Mouse (Mus musculus) midbrain, embryonic 13.5 days (tissue): ENCODE measurements around the gene Tnfrsf25. TPM values are rescaled to one million over a fixed set of nuclear protein-coding genes. Genes with fewer than 3 reads are reported as not detected.

Source experiments
- ATAC-seq: fragments of 200-750 bp; cut with Nextera tagmentation; 2 replicates; pipeline ENCODE4 v1.8.0; 2017; ENCODE audit warnings: mild to moderate bottlenecking, moderate TSS enrichment, moderate library complexity
- H3K27ac ChIP-seq: fragments of 300-500 bp; sonication (generic); 2 replicates; pipeline ENCODE4 v1.5.1; 2015; ENCODE audit warnings: inconsistent platforms, mild to moderate bottlenecking, moderate library complexity
- H3K27me3 ChIP-seq: fragments of 300-500 bp; sonication (generic); 2 replicates; pipeline ENCODE4 v1.6.1; 2015; ENCODE audit warnings: mild to moderate bottlenecking, inconsistent platforms
- H3K36me3 ChIP-seq: fragments of 300-500 bp; sonication (generic); 2 replicates; pipeline ENCODE4 v1.6.1; 2015; ENCODE audit warnings: mild to moderate bottlenecking, inconsistent platforms
- H3K4me1 ChIP-seq: fragments of 300-500 bp; sonication (generic); replicated peaks from 2 replicates; pipeline ENCODE4 v1.6.1; 2015; ENCODE audit warnings: inconsistent platforms
- H3K4me2 ChIP-seq: fragments of 300-500 bp; sonication (generic); replicated peaks from 2 replicates; pipeline ENCODE4 v1.6.1; 2015; ENCODE audit warnings: moderate library complexity, mild to moderate bottlenecking, inconsistent platforms
- H3K4me3 ChIP-seq: fragments of 300-500 bp; sonication (generic); replicated peaks from 2 replicates; pipeline ENCODE4 v1.5.1; 2015; ENCODE audit warnings: mild to moderate bottlenecking, inconsistent platforms
- H3K9ac ChIP-seq: fragments of 300-500 bp; sonication (generic); replicated peaks from 2 replicates; pipeline ENCODE4 v1.6.1; 2015; ENCODE audit warnings: mild to moderate bottlenecking, inconsistent platforms
- H3K9me3 ChIP-seq: fragments of 300-500 bp; sonication (generic); 2 replicates; pipeline ENCODE4 v1.6.1; 2016; ENCODE audit warnings: mild to moderate bottlenecking, inconsistent platforms
- WGBS: fragments of 180-500 bp; shearing (Covaris S2); methylation state at CpG from one replicate; pipeline ENCODE4 v1.1.7; 2015; 5-methylcytosine and 5-hydroxymethylcytosine counted together
- polyA plus RNA-seq: library from polyadenylated mRNA; unstranded; fragments of >200 nt; fragmentation: Nextera tagmentation; extraction: Ambion mirVana; gene quantifications from 2 replicates; pipeline ENCODE4 v1.2.1, GENCODE M21; 2015

Gene Tnfrsf25
- polyA plus RNA-seq, 1 experiment from 2014 or later: 0.87 TPM

GRCm38 (mm10) chr4:152155019-152155418 lies 39.3 kb downstream of the Tnfrsf25 start:
- H3K36me3 ChIP-seq: no peaks in the 10 kb centered on the region
- no peaks in the 10 kb centered on the region for H3K9me3 ChIP-seq
- WGBS: 65% methylated on average over 4 of the region's 4 CpGs
- no peak overlapping the region for H3K9ac ChIP-seq
- no peak overlapping the region for H3K27ac ChIP-seq
- ATAC-seq: no peak
- H3K4me3 ChIP-seq: no peak overlapping the region
- peaks cover 94% of the 10 kb centered on the region for H3K27me3 ChIP-seq
- H3K4me2 ChIP-seq: no peak overlapping the region
- peaks cover 33% of the 10 kb centered on the region for H3K4me1 ChIP-seq

DNA sequence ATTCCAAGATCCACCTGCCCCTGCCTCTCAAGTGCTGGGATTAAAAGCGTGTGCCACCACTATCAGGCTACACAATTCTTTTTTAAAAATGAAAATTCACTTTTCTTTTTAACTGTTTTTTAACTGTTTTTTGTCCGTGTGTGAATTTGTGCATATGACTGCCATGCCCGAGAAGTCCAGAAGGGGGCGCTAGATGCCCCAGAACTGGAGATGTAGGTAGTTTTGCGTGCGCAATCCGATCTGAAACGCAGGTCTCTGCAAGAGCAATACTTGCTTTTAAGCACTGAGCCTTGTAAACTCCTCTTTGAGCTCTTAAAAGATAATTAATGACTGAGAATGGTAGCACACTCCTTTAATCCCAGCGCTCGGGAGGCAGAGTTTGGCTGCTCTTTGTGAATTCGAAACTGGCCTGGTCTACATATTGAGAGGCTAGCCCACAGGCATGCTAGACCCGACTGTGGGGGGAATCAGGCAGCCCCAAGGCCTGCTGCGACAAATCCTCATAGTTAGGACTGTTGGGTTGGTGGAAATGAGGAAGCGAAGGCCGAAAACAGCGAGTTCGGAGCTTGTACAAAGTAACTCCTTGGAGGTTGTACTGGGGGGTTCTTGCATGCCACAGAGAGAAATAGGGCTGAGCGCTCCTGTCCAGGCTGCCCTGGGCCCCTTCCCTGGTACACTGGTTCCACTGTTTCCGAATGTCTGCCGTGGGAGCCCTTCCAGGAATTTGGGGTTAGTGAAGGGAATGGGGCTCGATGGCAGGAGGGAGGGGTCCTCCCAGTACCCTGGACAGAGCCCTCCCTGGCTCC lies 42.2 kb downstream of the Tnfrsf25 start:
- no peak overlapping the region for H3K27ac ChIP-seq
- peaks cover 24% of the 10 kb centered on the region for H3K4me1 ChIP-seq
- H3K9me3 ChIP-seq: no peaks in the 10 kb centered on the region
- ATAC-seq: no peak
- H3K36me3 ChIP-seq: no peaks in the 10 kb centered on the region
- H3K27me3 ChIP-seq: peaks cover 94% of the 10 kb centered on the region
- 15% methylated on average over 21 of the region's 21 CpGs for WGBS
- H3K4me2 ChIP-seq: peak overlapping the region; percentile 25
- 0 out of 2 replicates have a peak overlapping the region, but pooled peaks have one; percentile 25 for H3K9ac ChIP-seq
- H3K4me3 ChIP-seq: no peak overlapping the region

DNA sequence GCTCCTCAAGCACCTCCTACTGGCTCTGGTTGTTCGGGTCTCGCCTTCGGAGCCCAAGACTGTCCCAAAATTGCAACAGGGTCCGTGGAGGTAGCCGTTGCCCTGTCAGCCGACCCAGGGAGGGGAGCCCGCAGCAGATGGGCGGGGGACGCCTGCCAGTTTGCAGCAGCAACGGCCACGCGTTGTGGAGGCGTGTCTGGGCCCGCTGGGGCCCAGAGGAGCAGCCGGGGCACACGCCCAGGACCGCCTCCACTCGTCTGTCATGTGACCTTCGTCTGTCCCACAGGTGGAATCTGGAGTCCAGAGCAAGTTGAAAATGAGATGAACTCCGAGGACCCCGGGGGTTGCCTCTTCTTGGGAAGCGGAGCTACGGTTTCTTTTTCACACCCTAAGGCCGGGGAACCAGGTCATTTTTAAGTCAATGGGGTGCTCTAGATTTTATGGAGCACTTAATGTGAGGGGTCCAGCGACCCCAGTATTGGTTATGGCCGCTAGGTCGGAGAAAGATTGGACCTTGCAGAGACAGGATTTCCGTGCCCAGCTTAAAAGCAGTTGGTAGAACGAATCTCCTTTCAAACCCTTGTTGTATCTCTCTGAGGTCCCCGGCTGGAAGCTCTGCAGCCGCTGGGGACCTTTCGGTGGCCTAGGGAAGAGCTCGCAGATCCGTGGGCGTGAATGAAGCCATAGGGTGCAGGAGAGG lies 43.0 kb downstream of the Tnfrsf25 start, which contains the start of gene Hes2:
Gene Hes2 (plus strand): TSS at position 283 of the 700 bp plus-strand sequence.
- peaks cover 20% of the 10 kb centered on the region for H3K4me1 ChIP-seq
- no peaks in the 10 kb centered on the region for H3K9me3 ChIP-seq
- peaks cover 89% of the 10 kb centered on the region for H3K27me3 ChIP-seq
- 0 out of 2 replicates have a peak, but pooled peaks have one; percentile 17 for ATAC-seq
- H3K4me3 ChIP-seq: peak within 1 kb of the TSS; percentile 17
- H3K4me2 ChIP-seq: peak within 1 kb of the TSS; percentile 25
- no peaks in the 10 kb centered on the region for H3K36me3 ChIP-seq
- H3K27ac ChIP-seq: no peak within 1 kb of the TSS
- peak within 1 kb of the TSS; percentile 25; the same call in 1 of the 2 replicates for H3K9ac ChIP-seq
- WGBS: 3% methylated on average over 35 of the region's 35 CpGs

GRCm38 (mm10) chr4:152159285-152159678 lies 43.5 kb downstream of the Tnfrsf25 start:
- H3K4me1 ChIP-seq: peaks cover 16% of the 10 kb centered on the region
- H3K9me3 ChIP-seq: no peaks in the 10 kb centered on the region
- H3K27me3 ChIP-seq: peaks cover 88% of the 10 kb centered on the region
- peak overlapping the region; percentile 17; the same call in 1 of the 2 replicates for H3K4me3 ChIP-seq
- no peak overlapping the region; the same call in 1 of the 2 replicates for H3K9ac ChIP-seq
- under 1% methylated on average over 19 of the region's 19 CpGs for WGBS
- H3K27ac ChIP-seq: no peak overlapping the region
- H3K36me3 ChIP-seq: no peaks in the 10 kb centered on the region
- H3K4me2 ChIP-seq: peak overlapping the region; percentile 24
- no peak for ATAC-seq

DNA sequence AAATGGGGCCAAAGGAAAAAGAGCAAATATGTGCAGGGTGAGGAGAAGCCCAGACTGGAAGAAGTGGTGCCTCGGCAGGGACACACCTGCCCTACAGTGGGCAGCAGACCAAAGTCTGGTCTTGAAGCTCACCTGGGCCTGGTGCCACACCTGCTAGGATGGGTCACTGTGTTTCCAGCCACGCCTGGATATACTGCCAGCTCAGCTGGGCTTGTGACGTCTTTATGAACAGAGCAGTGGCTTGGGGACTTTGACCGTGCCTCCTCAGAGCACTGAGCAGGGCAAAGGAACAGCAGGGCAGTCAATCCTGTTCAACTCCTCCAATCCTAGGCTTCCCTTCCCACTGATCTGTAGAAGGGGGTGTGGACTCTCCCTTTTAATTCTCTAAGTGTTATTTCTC lies 45.0 kb downstream of the Tnfrsf25 start:
- H3K9me3 ChIP-seq: no peaks in the 10 kb centered on the region
- H3K4me1 ChIP-seq: peaks cover 16% of the 10 kb centered on the region
- no peak overlapping the region for H3K9ac ChIP-seq
- H3K36me3 ChIP-seq: no peaks in the 10 kb centered on the region
- H3K27ac ChIP-seq: no peak overlapping the region
- WGBS: 26% methylated on average over 4 of the region's 4 CpGs
- no peak for ATAC-seq
- H3K4me2 ChIP-seq: no peak overlapping the region
- no peak overlapping the region for H3K4me3 ChIP-seq
- peaks cover 83% of the 10 kb centered on the region for H3K27me3 ChIP-seq

DNA sequence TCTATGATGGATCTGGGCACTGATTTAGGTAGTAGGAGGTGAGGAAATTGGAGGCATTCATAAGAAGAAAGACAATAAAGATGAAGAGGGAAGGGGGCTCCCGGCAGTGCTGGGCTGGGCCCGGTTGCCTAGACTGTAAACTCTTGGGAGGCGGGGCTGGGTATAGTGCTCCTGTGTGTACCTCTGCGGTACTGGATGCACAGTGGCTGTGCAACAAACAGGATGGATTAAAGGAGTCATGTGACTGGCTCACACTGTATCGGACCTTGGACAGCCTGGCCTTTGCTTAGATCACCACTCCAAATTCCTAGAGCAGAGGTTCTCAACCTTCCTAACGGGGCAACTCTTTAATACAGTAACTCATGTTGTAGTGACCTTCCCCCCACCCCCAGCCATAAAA lies 45.9 kb downstream of the Tnfrsf25 start:
- H3K9ac ChIP-seq: no peak overlapping the region
- no peaks in the 10 kb centered on the region for H3K36me3 ChIP-seq
- no peak for ATAC-seq
- peaks cover 79% of the 10 kb centered on the region for H3K27me3 ChIP-seq
- no peaks in the 10 kb centered on the region for H3K9me3 ChIP-seq
- no peak overlapping the region for H3K4me3 ChIP-seq
- WGBS: 84% methylated on average over 6 of the region's 6 CpGs
- no peak overlapping the region for H3K27ac ChIP-seq
- no peak overlapping the region for H3K4me2 ChIP-seq
- peaks cover 16% of the 10 kb centered on the region for H3K4me1 ChIP-seq

- Histone ChIP-seq H3K9ac (no peak overlapping the region), H3K27me3 (peaks cover 68% of the 10 kb centered on the region), H3K36me3 (no peaks in the 10 kb centered on the region), H3K4me3 (no peak overlapping the region), H3K4me1 (peaks cover 16% of the 10 kb centered on the region), H3K27ac (no peak overlapping the region), H3K9me3 (no peaks in the 10 kb centered on the region), H3K4me2 (no peak overlapping the region)
- WGBS: 97% methylated on average over 2 of the region's 2 CpGs
- no peak for ATAC-seq
Observed at GRCm38 (mm10) chr4:152162748-152163147, 47.0 kb downstream of the Tnfrsf25 start.

GRCm38 (mm10) chr4:152165036-152165931 lies 49.5 kb downstream of the Tnfrsf25 start:
- 29% methylated on average over 22 of the region's 22 CpGs for WGBS
- Histone ChIP-seq H3K4me1 (no peaks in the 10 kb centered on the region), H3K9ac (no peak overlapping the region), H3K36me3 (no peaks in the 10 kb centered on the region), H3K4me2 (no peak overlapping the region), H3K27ac (no peak overlapping the region), H3K9me3 (no peaks in the 10 kb centered on the region), H3K27me3 (peaks cover 57% of the 10 kb centered on the region), H3K4me3 (no peak overlapping the region)
- ATAC-seq: no peak

- 0 out of 2 replicates have a peak overlapping the region, but pooled peaks have one; percentile 19 for H3K9ac ChIP-seq
- ATAC-seq: peak; percentile 60
Observed at GRCm38 (mm10) chr4:152168052-152168451, 52.3 kb downstream of the Tnfrsf25 start.

DNA sequence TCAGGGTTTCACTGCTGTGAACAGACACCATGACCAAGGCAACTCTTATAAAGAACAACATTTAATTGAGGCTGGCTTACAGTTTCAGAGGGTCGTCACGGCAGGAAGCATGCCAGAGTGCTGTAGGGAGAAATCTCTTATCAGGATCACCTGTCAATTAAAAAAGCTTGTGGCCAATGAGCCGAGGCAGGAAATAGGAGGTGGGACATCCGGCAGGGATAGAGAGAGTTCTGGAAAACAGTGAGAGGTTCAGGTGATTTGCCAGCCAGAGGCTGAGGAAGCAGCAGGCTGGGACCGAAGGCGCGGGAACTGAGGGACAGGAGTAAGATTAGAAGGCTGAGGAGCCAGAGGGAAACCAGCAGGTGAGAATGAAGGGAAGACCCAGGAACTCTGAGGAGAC lies 53.4 kb downstream of the Tnfrsf25 start:
- no peaks in the 10 kb centered on the region for H3K36me3 ChIP-seq
- H3K4me1 ChIP-seq: no peaks in the 10 kb centered on the region
- H3K4me3 ChIP-seq: no peak overlapping the region
- WGBS: 90% methylated on average over 7 of the region's 7 CpGs
- peaks cover 49% of the 10 kb centered on the region for H3K27me3 ChIP-seq
- H3K9ac ChIP-seq: no peak overlapping the region
- no peak overlapping the region for H3K4me2 ChIP-seq
- no peak overlapping the region for H3K27ac ChIP-seq
- no peak for ATAC-seq
- no peaks in the 10 kb centered on the region for H3K9me3 ChIP-seq

More at GRCm38 (mm10) chr4:152168052-152168451, 52.3 kb downstream of the Tnfrsf25 start:
- peaks cover 45% of the 10 kb centered on the region for H3K27me3 ChIP-seq
- peak overlapping the region; percentile 14; the same call in 1 of the 2 replicates for H3K27ac ChIP-seq
- H3K4me2 ChIP-seq: no peak overlapping the region
- no peaks in the 10 kb centered on the region for H3K36me3 ChIP-seq
- WGBS: 48% methylated on average over 8 of the region's 8 CpGs
- H3K4me3 ChIP-seq: no peak overlapping the region
- H3K9me3 ChIP-seq: no peaks in the 10 kb centered on the region
- H3K4me1 ChIP-seq: no peaks in the 10 kb centered on the region
